Mouse (Mus musculus) MEL (cell line): ENCODE measurements at regions not wholly inside any gene's neighbourhood (a gene's known extent, or its start where the extent isn't known, plus 50 kb on each side); places are given as distances from the start of the nearest gene placed in this dataset.

Experiments
- DNase-seq: peaks from one replicate; pipeline ENCODE4 v3.0.0; 2011; ENCODE audit warnings: low read depth, low spot score
- H3K27ac ChIP-seq: 2 replicates; pipeline ENCODE4 v1.5.1; 2012; ENCODE audit warnings: low read depth, mild to moderate bottlenecking, control low read depth, low read length, moderate library complexity; ENCODE audit not compliant: control insufficient read depth
- H3K27me3 ChIP-seq, 2 experiments: fragments of 150-350 bp in 1 of 2; sonication (generic) in 1 of 2; 2 replicates each; pipeline ENCODE4 v1.6.1; 2012; ENCODE audit warnings: low read length in 2 of 2, mild to moderate bottlenecking in 2 of 2, improper control_type of control experiment in 1 of 2, moderate library complexity in 1 of 2; ENCODE audit not compliant: insufficient read depth in 2 of 2, control insufficient read depth in 1 of 2
- H3K36me3 ChIP-seq, 2 experiments: 2 replicates each; pipeline ENCODE4 v1.6.1; 2012 to 2014; ENCODE audit warnings: low read length in 2 of 2, improper control_type of control experiment in 1 of 2, inconsistent platforms in 1 of 2, mild to moderate bottlenecking in 1 of 2; ENCODE audit not compliant: insufficient read depth in 2 of 2, control insufficient read depth in 1 of 2
- H3K4me1 ChIP-seq, 2 experiments: fragments of 150-350 bp in 1 of 2; sonication (generic) in 1 of 2; 2 replicates each; pipeline ENCODE4 v1.6.1; 2012; ENCODE audit warnings: low read length in 2 of 2, improper control_type of control experiment in 1 of 2, mild to moderate bottlenecking in 1 of 2; ENCODE audit not compliant: insufficient read depth in 2 of 2, control insufficient read depth in 1 of 2
- H3K4me3 ChIP-seq, 2 experiments: fragments of 150-350 bp in 1 of 2; sonication (generic) in 1 of 2; 2 replicates each; pipeline ENCODE4 v1.5.1; 2012; ENCODE audit warnings: low read depth in 2 of 2, low read length in 2 of 2, mild to moderate bottlenecking in 2 of 2, moderate library complexity in 2 of 2, control low read depth in 1 of 2, improper control_type of control experiment in 1 of 2; ENCODE audit not compliant: control insufficient read depth in 1 of 2, insufficient read depth in 1 of 2
- H3K79me2 ChIP-seq: 2 replicates; pipeline ENCODE4 v1.6.1; 2012; ENCODE audit warnings: mild to moderate bottlenecking, low read length, moderate library complexity; ENCODE audit not compliant: control insufficient read depth, poor library complexity, insufficient read depth
- H3K9ac ChIP-seq: 2 replicates; pipeline ENCODE4 v1.6.1; 2012; ENCODE audit warnings: low read depth, mild to moderate bottlenecking, control low read depth, low read length, moderate library complexity; ENCODE audit not compliant: control insufficient read depth, poor library complexity, severe bottlenecking
- H3K9me3 ChIP-seq: fragments of 150-350 bp; sonication (generic); replicated peaks from 2 replicates; pipeline ENCODE4 v1.6.1; 2012; ENCODE audit warnings: mild to moderate bottlenecking, low read length, improper control_type of control experiment, moderate library complexity; ENCODE audit not compliant: insufficient read depth
- BHLHE40 ChIP-seq: IDR thresholded peaks from 2 replicates; pipeline ENCODE4 v1.6.1; 2012; ENCODE audit warnings: low read depth, mild to moderate bottlenecking, inconsistent platforms, low read length, improper control_type of control experiment, borderline replicate concordance
- E2F4 ChIP-seq: IDR thresholded peaks from 2 replicates; pipeline ENCODE4 v1.6.1; 2011; ENCODE audit warnings: low read depth, low read length, improper control_type of control experiment, borderline replicate concordance
- ELF1 ChIP-seq: IDR thresholded peaks from 2 replicates; pipeline ENCODE4 v1.6.1; 2014; ENCODE audit warnings: low read depth, mild to moderate bottlenecking, inconsistent platforms, low read length, improper control_type of control experiment, moderate library complexity
- GABPA ChIP-seq: IDR thresholded peaks from 2 replicates; pipeline ENCODE4 v1.6.1; 2012; ENCODE audit warnings: low read depth, mild to moderate bottlenecking, inconsistent platforms, low read length, improper control_type of control experiment, moderate library complexity
- GATA1 ChIP-seq: IDR thresholded peaks from 2 replicates; pipeline ENCODE4 v1.6.1; 2011; ENCODE audit warnings: low read depth, low read length, improper control_type of control experiment
- KAT2A ChIP-seq: conservative IDR thresholded peaks from 2 replicates; pipeline ENCODE4 v1.6.1; 2012; ENCODE audit warnings: low read depth, low read length, improper control_type of control experiment, inconsistent platforms
- MAX ChIP-seq: IDR thresholded peaks from 2 replicates; pipeline ENCODE4 v1.6.1; 2011; ENCODE audit warnings: low read length, improper control_type of control experiment
- MAZ ChIP-seq: IDR thresholded peaks from 2 replicates; pipeline ENCODE4 v1.6.1; 2012; ENCODE audit warnings: low read depth, mild to moderate bottlenecking, inconsistent platforms, low read length, improper control_type of control experiment
- MYB ChIP-seq: IDR thresholded peaks from 2 replicates; pipeline ENCODE4 v1.6.1; 2011; ENCODE audit warnings: mild to moderate bottlenecking, low read depth, low read length, improper control_type of control experiment
- POLR2AphosphoS5 ChIP-seq: IDR thresholded peaks from 2 replicates; pipeline ENCODE4 v1.6.1; 2012; ENCODE audit warnings: low read depth, borderline replicate concordance, mild to moderate bottlenecking, inconsistent platforms, low read length, moderate library complexity, mixed read lengths
- SIN3A ChIP-seq: IDR thresholded peaks from 2 replicates; pipeline ENCODE4 v1.6.1; 2012; ENCODE audit warnings: low read length, improper control_type of control experiment, inconsistent platforms
- SMC3 ChIP-seq: IDR thresholded peaks from 2 replicates; pipeline ENCODE4 v1.6.1; 2011; ENCODE audit warnings: low read depth, low read length, improper control_type of control experiment
- TAL1 ChIP-seq: IDR thresholded peaks from 2 replicates; pipeline ENCODE4 v1.6.1; 2012; ENCODE audit warnings: mild to moderate bottlenecking, inconsistent platforms, low read length, moderate library complexity, mixed read lengths
- USF1 ChIP-seq: IDR thresholded peaks from 2 replicates; pipeline ENCODE4 v1.6.1; 2014; ENCODE audit warnings: low read depth, mild to moderate bottlenecking, inconsistent platforms, low read length, improper control_type of control experiment, moderate library complexity
- ZC3H11A ChIP-seq: IDR thresholded peaks from 2 replicates; pipeline ENCODE4 v1.6.1; 2012; ENCODE audit warnings: low read depth, mild to moderate bottlenecking, inconsistent platforms, low read length, improper control_type of control experiment
- ZMIZ1 ChIP-seq: IDR thresholded peaks from 2 replicates; pipeline ENCODE4 v1.6.1; 2012; ENCODE audit warnings: low read depth, mild to moderate bottlenecking, inconsistent platforms, low read length, improper control_type of control experiment, moderate library complexity

GRCm38 (mm10) chr14:81823786-81824185 lies 1839.9 kb downstream of the Olfm4 start:
- Histone ChIP-seq H3K79me2 (no peaks in the 10 kb centered on the region), H3K36me3 (no peaks in the 10 kb centered on the region), H3K9me3 (no peaks in the 10 kb centered on the region), H3K4me3 (no peak overlapping the region), H3K27ac (no peak overlapping the region), H3K27me3 (no peaks in the 10 kb centered on the region), H3K4me1 (no peaks in the 10 kb centered on the region), H3K9ac (no peak overlapping the region)
- DNase-seq = no peak
- no peak for TF ChIP-seq ZC3H11A

GRCm38 (mm10) chr14:81858617-81859016 lies 1874.7 kb downstream of the Olfm4 start:
- H3K9ac ChIP-seq = no peak overlapping the region
- H3K79me2 ChIP-seq = no peaks in the 10 kb centered on the region
- no peaks in the 10 kb centered on the region for H3K4me1 ChIP-seq
- no peak for DNase-seq
- TF ChIP-seq ELF1 (no peak), POLR2AphosphoS5 (no peak), MAZ (no peak), MYB (no peak), TAL1 (no peak), USF1 (no peak), SMC3 (no peak), BHLHE40 (no peak), SIN3A (no peak), GABPA (no peak)
- H3K27me3 ChIP-seq = no peaks in the 10 kb centered on the region
- no peak overlapping the region for H3K4me3 ChIP-seq
- H3K27ac ChIP-seq = no peak overlapping the region
- H3K36me3 ChIP-seq = no peaks in the 10 kb centered on the region
- no peaks in the 10 kb centered on the region for H3K9me3 ChIP-seq

- Histone ChIP-seq H3K4me1 (no peaks in the 10 kb centered on the region), H3K9ac (no peak overlapping the region), H3K9me3 (no peaks in the 10 kb centered on the region), H3K36me3 (no peaks in the 10 kb centered on the region), H3K27ac (no peak overlapping the region), H3K79me2 (no peaks in the 10 kb centered on the region), H3K4me3 (no peak overlapping the region), H3K27me3 (no peaks in the 10 kb centered on the region)
- no peak for DNase-seq
- no peak for TF ChIP-seq GATA1
- no peak for TF ChIP-seq MAX
- no peak for TF ChIP-seq MAZ
- no peak for TF ChIP-seq KAT2A
- TF ChIP-seq USF1 = no peak
- TF ChIP-seq E2F4 = no peak
- no peak for TF ChIP-seq ZMIZ1
Observed at GRCm38 (mm10) chr14:81870388-81870787, 1886.5 kb downstream of the Olfm4 start.
